Mouse (Mus musculus): Measurements from ENCODE around the gene Acvr1b.

- TF ChIP-seq CTCF (IDR thresholded peaks at IDR 0.05; ENCODE audit: control insufficient read depth, insufficient read depth, insufficient read length) (no peak), MAX (IDR thresholded peaks at IDR 0.05) (no peak), USF1 (IDR thresholded peaks at IDR 0.05; ENCODE audit: low read depth) (no peak), CEBPB (IDR thresholded peaks at IDR 0.05; ENCODE audit: low read depth) (no peak), MYOG (IDR thresholded peaks at IDR 0.05; ENCODE audit: control insufficient read depth, extremely low read depth, insufficient read length) (no peak), MYOD1 (IDR thresholded peaks at IDR 0.05; ENCODE audit: control insufficient read depth, insufficient read length, low read depth) (no peak)
These were observed 29.8 kb downstream of the Acvr1b start for GRCm38 (mm10) chr15:101203673-101204072.

Data from C2C12 (cell line).